Mouse (Mus musculus): ENCODE data around the gene Scfd2. TPM values are rescaled to one million over a fixed set of nuclear protein-coding genes. Genes with fewer than 3 reads are reported as not detected.

Scfd2 gene
- polyA plus RNA-seq, 1 experiment from 2014 or later: 20.6 TPM

- Histone ChIP-seq H3K9me3 (replicated peaks) (no peaks in the 10 kb centered on the region), H3K4me3 (replicated peaks) (no peak overlapping the region), H3K4me2 (no peak overlapping the region), H3K36me3 (no peaks in the 10 kb centered on the region), H3K4me1 (peaks cover 10% of the 10 kb centered on the region), H3K27ac (replicated peaks) (no peak overlapping the region), H3K27me3 (replicated peaks) (no peaks in the 10 kb centered on the region), H3K9ac (replicated peaks) (no peak overlapping the region)
- WGBS: 81% methylated on average over 6 of the region's 6 CpGs
- no peak for ATAC-seq (ENCODE audit: low FRiP score)
These were observed 368.4 kb downstream of the Scfd2 start for GRCm38 (mm10) chr5:74163141-74163540.

DNA sequence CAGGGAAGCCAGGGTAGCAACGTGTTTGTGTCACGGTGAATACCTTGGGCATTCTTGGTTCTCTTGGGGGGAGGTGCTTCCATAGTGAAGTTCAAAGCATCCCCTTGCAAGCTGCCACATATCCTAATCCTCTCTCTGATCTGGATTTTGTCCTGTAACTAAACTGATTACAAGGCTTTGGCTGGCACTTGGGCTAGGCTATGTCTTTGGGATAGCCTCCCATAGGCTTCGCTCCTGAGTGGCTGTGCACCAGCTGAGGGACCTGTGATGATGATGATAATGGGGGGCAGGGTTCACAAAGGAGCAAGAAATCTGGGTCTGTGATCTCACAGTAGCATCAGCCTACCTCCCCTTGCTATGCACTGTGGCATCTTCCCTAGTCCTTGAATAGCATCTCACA, 369.5 kb downstream of the Scfd2 start:
- no peak overlapping the region for H3K27ac ChIP-seq (replicated peaks)
- no peaks in the 10 kb centered on the region for H3K27me3 ChIP-seq (replicated peaks)
- H3K9ac ChIP-seq (replicated peaks): no peak overlapping the region
- no peaks in the 10 kb centered on the region for H3K9me3 ChIP-seq (replicated peaks)
- no peak for ATAC-seq (ENCODE audit: low FRiP score)
- H3K4me1 ChIP-seq: peaks cover 10% of the 10 kb centered on the region
- no peaks in the 10 kb centered on the region for H3K36me3 ChIP-seq
- no peak overlapping the region for H3K4me3 ChIP-seq (replicated peaks)
- WGBS: 48% methylated on average over 3 of the region's 3 CpGs
- peak overlapping the region; percentile 40 for H3K4me2 ChIP-seq

- Histone ChIP-seq H3K36me3 (no peaks in the 10 kb centered on the region), H3K4me2 (peak overlapping the region; percentile 40), H3K27ac (replicated peaks) (no peak overlapping the region), H3K4me1 (peaks cover 10% of the 10 kb centered on the region), H3K27me3 (replicated peaks) (no peaks in the 10 kb centered on the region), H3K4me3 (replicated peaks) (no peak overlapping the region), H3K9me3 (replicated peaks) (no peaks in the 10 kb centered on the region), H3K9ac (replicated peaks) (no peak overlapping the region)
- 28% methylated on average over 15 of the region's 15 CpGs for WGBS
- no peak for ATAC-seq (ENCODE audit: low FRiP score)
These were observed 370.1 kb downstream of the Scfd2 start for GRCm38 (mm10) chr5:74161297-74161926.

GRCm38 (mm10) chr5:74160349-74160748, 371.2 kb downstream of the Scfd2 start:
- WGBS: 83% methylated on average over 4 of the region's 4 CpGs
- H3K27ac ChIP-seq (replicated peaks): no peak overlapping the region
- H3K4me3 ChIP-seq (replicated peaks): no peak overlapping the region
- no peaks in the 10 kb centered on the region for H3K27me3 ChIP-seq (replicated peaks)
- no peaks in the 10 kb centered on the region for H3K36me3 ChIP-seq
- H3K9ac ChIP-seq (replicated peaks): no peak overlapping the region
- H3K4me2 ChIP-seq: no peak overlapping the region
- H3K4me1 ChIP-seq: peaks cover 10% of the 10 kb centered on the region
- ATAC-seq (ENCODE audit: low FRiP score): no peak
- no peaks in the 10 kb centered on the region for H3K9me3 ChIP-seq (replicated peaks)

DNA sequence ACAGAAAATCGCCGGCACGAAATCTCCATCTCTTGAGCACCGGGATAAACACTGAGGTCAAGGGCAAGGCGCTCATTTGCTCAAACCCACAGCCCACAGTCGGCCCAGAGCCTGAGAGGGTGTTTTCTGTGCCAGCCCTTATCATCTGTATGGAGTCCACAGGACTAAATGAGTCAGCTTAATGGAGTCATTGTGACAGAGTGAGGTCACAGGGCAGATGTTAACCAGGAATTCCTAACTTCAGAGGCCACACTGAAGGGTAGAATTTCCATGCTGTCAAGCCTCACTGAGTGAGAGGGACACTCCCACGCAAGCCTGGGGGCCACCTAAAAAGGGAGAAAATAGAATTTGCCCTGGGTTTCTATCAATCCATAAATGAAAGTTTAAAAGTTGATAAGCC, 371.7 kb downstream of the Scfd2 start:
- no peak for ATAC-seq (ENCODE audit: low FRiP score)
- Histone ChIP-seq H3K9ac (replicated peaks) (no peak overlapping the region), H3K4me3 (replicated peaks) (no peak overlapping the region), H3K27me3 (replicated peaks) (no peaks in the 10 kb centered on the region), H3K27ac (replicated peaks) (no peak overlapping the region), H3K36me3 (no peaks in the 10 kb centered on the region), H3K4me1 (peaks cover 10% of the 10 kb centered on the region), H3K4me2 (no peak overlapping the region), H3K9me3 (replicated peaks) (no peaks in the 10 kb centered on the region)
- 79% methylated on average over 7 of the region's 7 CpGs for WGBS

- WGBS: 84% methylated on average over 6 of the region's 6 CpGs
These were observed 372.5 kb downstream of the Scfd2 start for GRCm38 (mm10) chr5:74158929-74159632.

GRCm38 (mm10) chr5:74155860-74156351, 375.7 kb downstream of the Scfd2 start:
- no peaks in the 10 kb centered on the region for H3K27me3 ChIP-seq (replicated peaks)
- no peak overlapping the region for H3K4me2 ChIP-seq
- 41% methylated on average over 7 of the region's 7 CpGs for WGBS
- H3K9ac ChIP-seq (replicated peaks): no peak overlapping the region
- H3K4me3 ChIP-seq (replicated peaks): no peak overlapping the region
- H3K27ac ChIP-seq (replicated peaks): no peak overlapping the region
- no peak for ATAC-seq (ENCODE audit: low FRiP score)
- no peaks in the 10 kb centered on the region for H3K36me3 ChIP-seq
- no peaks in the 10 kb centered on the region for H3K4me1 ChIP-seq
- no peaks in the 10 kb centered on the region for H3K9me3 ChIP-seq (replicated peaks)

More at GRCm38 (mm10) chr5:74158929-74159632, 372.5 kb downstream of the Scfd2 start:
- no peak overlapping the region for H3K4me2 ChIP-seq
- no peaks in the 10 kb centered on the region for H3K36me3 ChIP-seq
- no peak overlapping the region for H3K9ac ChIP-seq (replicated peaks)
- H3K27me3 ChIP-seq (replicated peaks): no peaks in the 10 kb centered on the region
- H3K27ac ChIP-seq (replicated peaks): no peak overlapping the region
- no peak overlapping the region for H3K4me3 ChIP-seq (replicated peaks)
- H3K9me3 ChIP-seq (replicated peaks): no peaks in the 10 kb centered on the region
- no peak for ATAC-seq (ENCODE audit: low FRiP score)
- H3K4me1 ChIP-seq: peaks cover 10% of the 10 kb centered on the region

Other genes starting within 250 kb of the Scfd2 start
- 66.6 and 77.3 TPM in 2 replicates for gene Fip1l1, start 3.7 kb upstream of the Scfd2 start, polyA plus RNA-seq (2015; fragmentation: Nextera tagmentation; extraction: Ambion mirVana)
- gene Lnx1, start 171.2 kb upstream of the Scfd2 start, polyA plus RNA-seq (2015; fragmentation: Nextera tagmentation; extraction: Ambion mirVana): 11.9 and 13.8 TPM in 2 replicates